Mouse (Mus musculus) kidney, embryonic 14.5 days (tissue): ENCODE results near the gene Sdccag8. TPM values are rescaled to one million over a fixed set of nuclear protein-coding genes. Genes with fewer than 3 reads are reported as not detected.
"Not testable (repeated sequence)": the region's sequence is repeated elsewhere in the genome, so short reads cannot be mapped to it uniquely, and the experiment has no call there.

Experiments
- ATAC-seq: fragments of 200-750 bp; cut with Nextera tagmentation; 2 replicates; pipeline ENCODE4 v1.8.0; 2017; ENCODE audit warnings: moderate number of reproducible peaks, mild to moderate bottlenecking, moderate TSS enrichment, moderate library complexity; ENCODE audit not compliant: low FRiP score, low TSS enrichment
- H3K27ac ChIP-seq: fragments of 300-500 bp; sonication (generic); 2 replicates; pipeline ENCODE4 v1.5.1; 2014; ENCODE audit warnings: low read depth, mild to moderate bottlenecking, low read length, moderate library complexity, mixed read lengths
- H3K27me3 ChIP-seq: fragments of 300-500 bp; sonication (generic); 2 replicates; pipeline ENCODE4 v1.6.1; 2014; ENCODE audit warnings: mild to moderate bottlenecking, low read length; ENCODE audit not compliant: control insufficient read depth, insufficient read depth
- H3K36me3 ChIP-seq: fragments of 300-500 bp; sonication (generic); 2 replicates; pipeline ENCODE4 v1.6.1; 2014; ENCODE audit warnings: low read length, mixed read lengths; ENCODE audit not compliant: control insufficient read depth, insufficient read depth
- H3K4me1 ChIP-seq: fragments of 300-500 bp; sonication (generic); 2 replicates; pipeline ENCODE4 v1.6.1; 2014; ENCODE audit warnings: low read length, mixed read lengths; ENCODE audit not compliant: control insufficient read depth, insufficient read depth
- H3K4me2 ChIP-seq: fragments of 300-500 bp; sonication (generic); replicated peaks from 2 replicates; pipeline ENCODE4 v1.6.1; 2014; ENCODE audit warnings: low read depth, mild to moderate bottlenecking, low read length
- H3K4me3 ChIP-seq: fragments of 300-500 bp; sonication (generic); 2 replicates; pipeline ENCODE4 v1.5.1; 2014; ENCODE audit warnings: mild to moderate bottlenecking, low read length
- H3K9ac ChIP-seq: fragments of 300-500 bp; sonication (generic); 2 replicates; pipeline ENCODE4 v1.6.1; 2014; ENCODE audit warnings: low read depth, mild to moderate bottlenecking, low read length, moderate library complexity
- H3K9me3 ChIP-seq: fragments of 300-500 bp; sonication (generic); 2 replicates; pipeline ENCODE4 v1.6.1; 2016; ENCODE audit warnings: low read length; ENCODE audit not compliant: control insufficient read depth
- WGBS: fragments of 180-500 bp; shearing (Covaris S2); extraction: QIAGEN DNeasy Blood & Tissue Kit; methylation state at CpG from one replicate; pipeline ENCODE4 v1.1.7; 2014; 5-methylcytosine and 5-hydroxymethylcytosine counted together
- polyA plus RNA-seq: library from polyadenylated mRNA; unstranded; fragments of >200 nt; fragmentation: Nextera tagmentation; extraction: Ambion mirVana; gene quantifications from 2 replicates; pipeline ENCODE4 v1.2.1, GENCODE M21; 2014

The Sdccag8 gene
- polyA plus RNA-seq, 1 experiment from 2014 or later, result 17.0 TPM

GRCm38 (mm10) chr1:176833948-176834347 is 19.5 kb downstream of the Sdccag8 start:
- Histone ChIP-seq H3K4me3 (no peak overlapping the region), H3K27ac (no peak overlapping the region), H3K9ac (no peak overlapping the region), H3K27me3 (no peaks in the 10 kb centered on the region), H3K4me2 (no peak overlapping the region), H3K36me3 (no peaks in the 10 kb centered on the region; the same call in 1 of the 2 replicates), H3K4me1 (no peaks in the 10 kb centered on the region), H3K9me3 (no peaks in the 10 kb centered on the region)
- 80% methylated on average over 3 of the region's 3 CpGs for WGBS
- no peak for ATAC-seq

GRCm38 (mm10) chr1:176834880-176835279 is 20.4 kb downstream of the Sdccag8 start:
- WGBS, result 66% methylated on average over 6 of the region's 6 CpGs
- no peaks in the 10 kb centered on the region; the same call in 1 of the 2 replicates for H3K36me3 ChIP-seq
- no peaks in the 10 kb centered on the region for H3K27me3 ChIP-seq
- no peak overlapping the region for H3K4me3 ChIP-seq
- 0 out of 2 replicates have a peak overlapping the region, but pooled peaks have one; percentile 55 for H3K9ac ChIP-seq
- H3K4me1 ChIP-seq, result no peaks in the 10 kb centered on the region
- ATAC-seq, result no peak
- no peak overlapping the region for H3K27ac ChIP-seq
- H3K9me3 ChIP-seq, result no peaks in the 10 kb centered on the region
- no peak overlapping the region for H3K4me2 ChIP-seq

GRCm38 (mm10) chr1:176835501-176836294 is 21.2 kb downstream of the Sdccag8 start:
- Histone ChIP-seq H3K27me3 (no peaks in the 10 kb centered on the region), H3K4me2 (peak overlapping the region; percentile 74), H3K9ac (peak overlapping the region; percentile 55), H3K27ac (no peak overlapping the region), H3K4me1 (no peaks in the 10 kb centered on the region), H3K36me3 (no peaks in the 10 kb centered on the region; the same call in 1 of the 2 replicates), H3K4me3 (peak overlapping the region; percentile 42), H3K9me3 (no peaks in the 10 kb centered on the region)
- WGBS, result 1% methylated on average over 41 of the region's 41 CpGs
- ATAC-seq, result peak; percentile 78

GRCm38 (mm10) chr1:176836562-176836961 is 22.1 kb downstream of the Sdccag8 start:
- not testable (repeated sequence) for H3K36me3 ChIP-seq, H3K27ac ChIP-seq, H3K4me2 ChIP-seq, ATAC-seq, H3K9ac ChIP-seq, H3K9me3 ChIP-seq, H3K27me3 ChIP-seq, H3K4me1 ChIP-seq, H3K4me3 ChIP-seq
- WGBS, result 54% methylated on average over 7 of the region's 7 CpGs

GRCm38 (mm10) chr1:176845082-176845977 is 30.9 kb downstream of the Sdccag8 start:
- no peaks in the 10 kb centered on the region for H3K9me3 ChIP-seq
- 89% methylated on average over 17 of the region's 17 CpGs for WGBS
- H3K4me3 ChIP-seq, result no peak overlapping the region
- H3K27me3 ChIP-seq, result no peaks in the 10 kb centered on the region
- no peak for ATAC-seq
- no peak overlapping the region for H3K9ac ChIP-seq
- H3K4me2 ChIP-seq, result no peak overlapping the region
- no peak overlapping the region for H3K27ac ChIP-seq
- peaks cover 5% of the 10 kb centered on the region; the same call in 1 of the 2 replicates for H3K36me3 ChIP-seq
- H3K4me1 ChIP-seq, result 0 out of 2 replicates have a peak, but pooled peaks cover 3% of the 10 kb centered on the region

- Histone ChIP-seq H3K27me3 (no peaks in the 10 kb centered on the region), H3K36me3 (peaks cover 5% of the 10 kb centered on the region; the same call in 1 of the 2 replicates), H3K4me2 (no peak overlapping the region), H3K9me3 (peaks cover under 1% of the 10 kb centered on the region; the same call in 1 of the 2 replicates), H3K27ac (no peak overlapping the region), H3K4me3 (no peak overlapping the region), H3K9ac (no peak overlapping the region), H3K4me1 (0 out of 2 replicates have a peak, but pooled peaks cover 3% of the 10 kb centered on the region)
- 88% methylated on average over 10 of the region's 10 CpGs for whole genome bisulfite sequencing
- no peak for ATAC-seq
Observed at GRCm38 (mm10) chr1:176847118-176847859, 32.8 kb downstream of the Sdccag8 start.

- H3K4me1 ChIP-seq, result 0 out of 2 replicates have a peak, but pooled peaks cover 3% of the 10 kb centered on the region
- WGBS, result 38% methylated on average over 11 of the region's 11 CpGs
- no peak overlapping the region for H3K4me2 ChIP-seq
- no peak overlapping the region for H3K27ac ChIP-seq
- H3K4me3 ChIP-seq, result no peak overlapping the region
- H3K9ac ChIP-seq, result no peak overlapping the region
- H3K9me3 ChIP-seq, result peaks cover 6% of the 10 kb centered on the region; the same call in 1 of the 2 replicates
- H3K36me3 ChIP-seq, result peaks cover 5% of the 10 kb centered on the region; the same call in 1 of the 2 replicates
- peak; percentile 83 for ATAC-seq
- no peaks in the 10 kb centered on the region for H3K27me3 ChIP-seq
Observed at GRCm38 (mm10) chr1:176848613-176849290, 34.3 kb downstream of the Sdccag8 start.

GRCm38 (mm10) chr1:176849377-176849776 is 34.9 kb downstream of the Sdccag8 start:
- Histone ChIP-seq H3K9me3 (peaks cover 6% of the 10 kb centered on the region; the same call in 1 of the 2 replicates), H3K27me3 (no peaks in the 10 kb centered on the region), H3K4me3 (no peak overlapping the region), H3K9ac (no peak overlapping the region), H3K27ac (no peak overlapping the region), H3K36me3 (peaks cover 5% of the 10 kb centered on the region; the same call in 1 of the 2 replicates), H3K4me2 (no peak overlapping the region), H3K4me1 (0 out of 2 replicates have a peak, but pooled peaks cover 3% of the 10 kb centered on the region)
- WGBS, result 73% methylated on average over 2 of the region's 2 CpGs
- no peak for ATAC-seq
